13 mouse cellular contexts compared by ENCODE assay signal in the genomic region with DNA sequence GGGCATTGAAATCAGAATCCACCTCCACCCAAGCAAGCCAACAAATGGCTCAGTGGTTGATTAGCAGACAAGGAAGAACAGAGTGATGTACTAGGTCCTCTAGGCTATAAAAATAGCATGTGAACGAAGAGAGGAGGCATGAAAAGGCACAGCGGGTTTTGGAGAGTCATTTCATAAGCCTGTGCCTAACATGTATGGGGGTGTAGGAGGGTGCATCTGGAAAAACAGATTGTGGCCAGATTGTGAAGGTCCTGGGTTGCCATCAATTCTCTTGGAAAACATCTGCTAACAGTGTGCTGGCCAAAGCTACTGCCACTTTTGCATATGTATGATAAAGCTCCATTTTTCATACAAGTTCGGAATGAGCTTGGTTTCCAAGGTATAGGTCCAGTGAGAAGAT.
DNase-seq lines count a peak whose midpoint lies in the region; ATAC-seq and TF ChIP-seq lines count a peak whose summit lies in the region.
"Had no signal": no experiment of that assay in that cellular context is flagged by ENCODE, and none has a peak within 500 bp of the region (broad histone marks: within the 10 kb centered on the region; RNA-seq: fewer than 3 reads in every experiment).

No protein-coding gene starts in this region.

- H3K4me3 ChIP-seq in midbrain, embryonic 14.5 days (replicated peaks; ENCODE audit: low read depth, low read length) = no peak overlapping the region
- no peak overlapping the region for H3K4me3 ChIP-seq in midbrain, embryonic 10.5 days
- no peak overlapping the region for H3K4me3 ChIP-seq in hindbrain, postnatal 0 days (ENCODE audit: low read length)
- H3K4me3 ChIP-seq: heart, embryonic 13.5 days; limb, embryonic 13.5 days had no signal

- no peaks in the 10 kb centered on the region for H3K9me3 ChIP-seq in midbrain, embryonic 14.5 days (ENCODE audit: control insufficient read depth, low read length)
- no peaks in the 10 kb centered on the region for H3K9me3 ChIP-seq in midbrain, embryonic 10.5 days (replicated peaks)
- H3K9me3 ChIP-seq in hindbrain, postnatal 0 days (ENCODE audit: low read length) = no peaks in the 10 kb centered on the region
- H3K9me3 ChIP-seq: heart, embryonic 13.5 days; limb, embryonic 13.5 days had no signal

- H3K9ac ChIP-seq in midbrain, embryonic 14.5 days (replicated peaks; ENCODE audit: low read length) = no peak overlapping the region
- H3K9ac ChIP-seq in hindbrain, postnatal 0 days (replicated peaks; ENCODE audit: low read length) = no peak overlapping the region
- H3K9ac ChIP-seq: heart, embryonic 13.5 days; limb, embryonic 13.5 days had no signal

- H3K4me2 ChIP-seq in midbrain, embryonic 14.5 days (ENCODE audit: low read length) = no peak overlapping the region
- no peak overlapping the region for H3K4me2 ChIP-seq in hindbrain, postnatal 0 days (ENCODE audit: low read depth, low read length)
- H3K4me2 ChIP-seq: heart, embryonic 13.5 days; limb, embryonic 13.5 days had no signal

- 87% methylated on average over 3 of the region's 3 CpGs for WGBS in midbrain, embryonic 14.5 days
- WGBS in midbrain, embryonic 10.5 days = 88% methylated on average over 3 of the region's 3 CpGs
- WGBS in hindbrain, postnatal 0 days = 65% methylated on average over 3 of the region's 3 CpGs

- no peaks in the 10 kb centered on the region for H3K36me3 ChIP-seq in midbrain, embryonic 14.5 days (ENCODE audit: control insufficient read depth, insufficient read depth, low read length)
- no peaks in the 10 kb centered on the region for H3K36me3 ChIP-seq in midbrain, embryonic 10.5 days
- no peaks in the 10 kb centered on the region for H3K36me3 ChIP-seq in hindbrain, postnatal 0 days (ENCODE audit: insufficient read depth, low read length)
- H3K36me3 ChIP-seq: heart, embryonic 13.5 days; limb, embryonic 13.5 days had no signal

- no peak for ATAC-seq in midbrain, embryonic 14.5 days (ENCODE audit: low FRiP score, low TSS enrichment)
- ATAC-seq in hindbrain, postnatal 0 days = peak; percentile 64; the same call in 1 of the 2 replicates
- ATAC-seq: lung, postnatal 0 days; midbrain, embryonic 16.5 days had no signal

- no peaks in the 10 kb centered on the region for H3K27me3 ChIP-seq in midbrain, embryonic 14.5 days (ENCODE audit: control insufficient read depth, insufficient read depth, low read length)
- no peaks in the 10 kb centered on the region for H3K27me3 ChIP-seq in midbrain, embryonic 10.5 days (ENCODE audit: low read depth, poor library complexity, severe bottlenecking)
- H3K27me3 ChIP-seq in hindbrain, postnatal 0 days (ENCODE audit: insufficient read depth, low read length) = no peaks in the 10 kb centered on the region
- H3K27me3 ChIP-seq: CH12.LX; heart, embryonic 13.5 days; limb, embryonic 13.5 days had no signal

- no peak overlapping the region for H3K27ac ChIP-seq in midbrain, embryonic 14.5 days (replicated peaks; ENCODE audit: low read depth, low read length)
- H3K27ac ChIP-seq in midbrain, embryonic 10.5 days (replicated peaks) = no peak overlapping the region
- H3K27ac ChIP-seq in hindbrain, postnatal 0 days = no peak overlapping the region
- H3K27ac ChIP-seq: heart, embryonic 13.5 days; limb, embryonic 13.5 days had no signal

- no peaks in the 10 kb centered on the region for H3K4me1 ChIP-seq in midbrain, embryonic 14.5 days (ENCODE audit: control insufficient read depth, insufficient read depth, low read length)
- H3K4me1 ChIP-seq in midbrain, embryonic 10.5 days = peaks cover 12% of the 10 kb centered on the region
- no peaks in the 10 kb centered on the region for H3K4me1 ChIP-seq in hindbrain, postnatal 0 days (ENCODE audit: insufficient read depth, low read length)
- H3K4me1 ChIP-seq: heart, embryonic 13.5 days had no signal

- DNase-seq in midbrain, embryonic 14.5 days = peak; percentile 7
- DNase-seq in midbrain, embryonic 10.5 days (ENCODE audit: low spot score) = no peak
- peak; percentile 67 for DNase-seq in hindbrain, postnatal 0 days (ENCODE audit: low spot score)
- DNase-seq in left cerebral cortex, adult 8-10 months (ENCODE audit: low spot score in 2 of 2) = peak; percentile 35 to 69
- no peak for DNase-seq in gastrocnemius, postnatal 25 days
- DNase-seq in ovary, adult 18-20 months (ENCODE audit: low spot score) = no peak
- DNase-seq in cerebellum, adult 18-20 months = no peak
- DNase-seq: kidney, adult 11 months had no signal

- no peak for TF ChIP-seq CTCF in hindbrain, postnatal 0 days (IDR thresholded peaks at IDR 0.05; ENCODE audit: low read depth)

Comparison
In these comparisons a context has a peak if more than half of its experiments do, and no peak if none do; other contexts are left out.
1. DNase-seq: peak in midbrain, embryonic 14.5 days (single experiment), hindbrain, postnatal 0 days (single experiment) and left cerebral cortex, adult 8-10 months (2 of 2); none in midbrain, embryonic 10.5 days (single experiment), gastrocnemius, postnatal 25 days (single experiment), ovary, adult 18-20 months (single experiment) and cerebellum, adult 18-20 months (0 of 2).